Mouse (Mus musculus): ENCODE measurements around the gene Erich6. TPM values are rescaled to one million over a fixed set of nuclear protein-coding genes. Genes with fewer than 3 reads are reported as not detected.
A peak's percentile ranks its signal among the peaks of the same experiment; 100 is the strongest.

Gene Erich6
- total RNA-seq (2021): under 1 TPM; 0.12 to 0.21 TPM
- polyA plus RNA-seq (2012; rRNA removed): not detected in 2 replicates
- long read RNA-seq: 0 reads

DNA sequence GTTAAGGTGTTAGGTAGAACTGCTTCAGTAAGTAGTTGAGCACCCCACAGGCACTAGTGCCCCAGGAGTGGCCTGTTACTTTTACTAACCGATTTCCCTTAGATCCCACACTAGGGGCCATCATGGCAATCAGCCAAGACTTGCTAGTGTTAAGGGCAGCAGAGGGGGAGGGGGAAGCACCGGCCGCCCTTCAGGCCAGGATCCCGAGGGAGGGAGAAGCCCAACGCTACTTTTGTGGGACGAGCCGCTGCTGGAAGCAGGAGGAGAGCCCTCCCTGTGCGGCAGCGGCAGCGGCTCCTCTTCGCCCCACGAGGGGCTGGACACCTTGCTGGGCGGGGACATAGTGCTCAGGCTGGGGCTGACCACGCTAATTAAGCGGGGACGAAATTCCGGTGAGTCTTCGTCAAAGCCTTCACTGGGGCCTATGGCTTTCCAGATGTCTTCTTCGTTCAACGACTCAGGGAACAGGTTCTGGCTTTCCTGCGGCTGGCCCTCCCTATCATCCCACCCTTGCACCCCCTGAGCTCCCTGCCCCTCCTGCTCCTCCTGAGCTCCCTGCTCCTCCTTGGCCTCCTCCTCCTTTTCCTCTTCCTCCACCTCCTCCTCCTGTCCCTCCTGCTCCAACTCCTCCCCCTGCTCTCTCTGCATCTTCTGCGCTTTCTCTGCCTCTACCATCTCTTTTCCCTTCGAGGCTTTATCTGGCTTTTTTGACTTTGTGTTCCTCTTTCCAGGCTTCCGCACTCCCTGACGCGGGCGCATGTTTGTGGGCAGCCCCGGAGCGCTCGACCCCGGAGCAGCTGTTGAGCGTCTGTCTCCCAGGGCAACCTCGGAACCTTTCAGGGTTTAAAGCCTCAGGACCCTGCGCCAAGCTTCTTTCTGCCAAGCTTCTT is at the start of gene Erich6:
Erich6 (minus strand) TSS at position 802 of the 890 bp plus-strand sequence.
- peak; percentile 70 for DNase-seq

DNA sequence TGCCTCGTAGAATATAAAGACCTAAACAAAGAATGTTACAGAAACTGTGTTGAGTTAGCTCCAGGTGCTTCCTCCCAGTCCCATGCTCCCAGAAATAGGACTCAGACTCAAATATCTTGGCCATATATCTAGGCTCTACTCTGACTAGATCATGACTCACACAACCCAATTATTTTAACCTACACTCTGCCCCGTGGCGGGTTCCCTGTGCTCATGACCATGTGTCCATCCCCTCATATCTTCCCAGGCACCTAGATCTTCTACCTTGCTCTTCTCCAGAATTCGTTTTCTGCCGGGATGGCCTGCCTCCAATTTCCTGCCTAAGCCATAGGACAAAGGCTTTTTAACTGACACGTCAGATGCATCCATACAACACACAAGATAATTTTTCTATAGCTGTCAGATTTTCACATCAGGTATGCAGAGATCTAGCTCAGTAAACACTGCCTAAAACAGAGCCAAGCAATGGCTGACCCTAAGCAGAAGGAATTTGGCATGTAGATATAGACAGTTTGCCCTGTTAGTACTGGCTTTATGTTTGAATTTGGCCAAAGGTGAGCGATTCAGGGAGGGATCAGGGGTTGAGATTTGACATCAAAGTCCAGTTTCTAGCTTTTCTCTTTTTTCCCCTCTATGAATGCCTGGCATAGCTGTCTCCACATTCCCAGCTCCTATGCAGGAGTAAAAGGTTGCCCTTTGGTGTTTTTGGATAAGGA is 49.4 kb upstream of the Erich6 start:
- no peak for DNase-seq

DNA sequence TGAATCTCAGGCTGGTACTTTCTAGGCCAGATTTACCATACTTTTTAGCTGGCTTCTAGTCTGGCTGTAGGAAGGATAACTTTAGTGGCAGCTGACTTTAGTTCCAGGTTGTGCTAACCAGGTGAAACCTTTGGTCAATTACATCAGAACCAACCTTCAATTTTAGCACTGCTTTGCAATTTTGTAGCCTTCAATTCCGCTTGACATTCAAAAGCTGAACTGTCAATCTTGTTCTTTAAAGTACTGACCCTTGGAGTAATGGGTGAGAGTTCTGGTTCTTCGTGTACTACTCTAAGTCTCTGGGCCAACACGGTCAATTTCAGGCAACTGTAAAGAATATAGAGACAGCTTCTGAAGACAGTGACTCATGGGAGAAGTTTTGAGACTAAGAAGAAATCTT is 48.4 kb upstream of the Erich6 start:
- no peak for DNase-seq

DNA sequence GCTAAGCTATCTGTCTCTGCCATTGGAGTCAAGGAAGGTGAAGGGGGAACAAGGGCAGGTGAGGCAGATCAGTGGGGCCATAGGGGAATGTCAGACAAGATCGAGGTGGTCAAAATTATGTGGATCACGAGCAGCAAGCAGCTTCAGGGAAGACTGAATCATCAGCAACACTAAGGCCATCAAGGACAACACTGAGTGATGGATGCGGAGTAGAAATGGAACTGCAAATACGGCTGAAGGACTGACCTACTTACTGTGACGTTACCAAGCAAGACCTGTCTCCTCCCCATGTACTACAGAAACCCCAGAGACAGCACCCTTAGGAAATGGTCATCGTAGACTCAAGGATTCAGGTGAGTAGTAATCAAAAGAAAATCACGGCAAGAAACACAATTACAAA is 46.3 kb upstream of the Erich6 start:
- DNase-seq: peak; percentile 80

DNA sequence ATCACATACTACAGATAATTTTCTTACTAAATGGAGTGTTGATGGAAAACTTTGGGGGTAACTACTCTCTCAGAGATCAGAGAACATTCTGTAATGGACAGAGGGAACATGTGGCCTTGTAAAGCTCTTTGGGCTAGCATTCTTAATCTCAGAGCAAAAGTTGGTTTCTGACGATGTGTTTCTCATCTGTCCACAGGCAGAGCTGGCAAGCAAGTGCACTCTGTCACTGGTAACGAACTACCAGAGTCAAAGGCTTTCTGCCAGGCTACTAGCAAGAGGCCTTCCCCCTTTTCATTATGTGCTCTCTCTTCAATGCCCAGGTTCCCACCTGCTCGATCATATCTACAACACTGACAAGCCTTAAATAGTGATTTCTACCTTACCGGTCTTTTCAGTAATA is 45.3 kb upstream of the Erich6 start:
- peak; percentile 40 for DNase-seq

DNA sequence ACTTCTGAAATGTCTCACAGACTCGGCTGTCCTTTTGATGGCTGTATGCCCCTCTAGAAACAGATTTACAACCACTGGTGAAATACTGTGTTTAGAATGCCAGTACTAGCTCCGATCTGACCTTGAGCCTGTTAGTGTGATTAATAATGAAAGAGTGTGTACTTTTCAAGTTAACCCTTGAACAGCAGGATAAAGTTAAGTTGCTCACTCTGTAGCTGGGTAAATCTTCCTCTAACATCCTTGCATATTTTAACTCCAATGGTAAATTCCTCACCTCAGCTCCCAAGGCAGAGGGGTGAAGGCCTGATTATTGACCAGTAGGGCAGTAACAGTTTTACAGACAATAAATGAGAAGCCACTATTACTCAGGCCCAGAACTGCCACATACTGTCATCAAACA is 44.8 kb upstream of the Erich6 start:
- DNase-seq: peak; percentile 52

DNA sequence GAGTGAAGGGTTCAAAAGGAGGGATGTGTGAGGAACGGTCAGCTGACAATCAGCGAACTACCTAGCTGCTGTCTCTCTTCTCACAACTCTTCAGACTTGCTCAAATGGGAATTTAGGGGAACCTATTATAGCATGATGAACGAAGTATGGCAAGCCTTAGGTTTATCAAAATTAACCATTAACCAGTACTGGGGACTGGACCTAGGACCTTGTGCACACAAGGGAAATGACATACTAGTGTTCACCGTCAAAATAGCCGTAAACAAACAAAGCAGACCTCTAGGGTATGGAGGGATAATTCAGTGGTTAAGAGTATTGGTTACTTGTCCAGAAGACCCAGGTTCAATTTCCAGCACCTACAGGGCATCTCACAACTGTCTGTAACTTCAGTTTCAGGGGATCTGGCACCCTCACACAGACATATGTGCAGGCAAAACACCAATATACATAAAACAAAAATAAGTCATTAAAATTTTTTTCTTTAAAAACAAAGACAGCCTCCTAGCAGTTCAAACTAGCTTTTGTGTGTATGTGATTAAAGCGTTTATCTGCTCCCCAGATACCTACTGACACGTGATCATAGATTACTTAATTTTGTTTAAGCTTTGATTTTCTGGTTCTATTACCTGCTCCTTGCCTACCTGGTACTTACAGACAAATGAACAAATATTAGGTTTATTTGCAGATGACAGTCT is 44.1 kb upstream of the Erich6 start:
- no peak for DNase-seq

DNA sequence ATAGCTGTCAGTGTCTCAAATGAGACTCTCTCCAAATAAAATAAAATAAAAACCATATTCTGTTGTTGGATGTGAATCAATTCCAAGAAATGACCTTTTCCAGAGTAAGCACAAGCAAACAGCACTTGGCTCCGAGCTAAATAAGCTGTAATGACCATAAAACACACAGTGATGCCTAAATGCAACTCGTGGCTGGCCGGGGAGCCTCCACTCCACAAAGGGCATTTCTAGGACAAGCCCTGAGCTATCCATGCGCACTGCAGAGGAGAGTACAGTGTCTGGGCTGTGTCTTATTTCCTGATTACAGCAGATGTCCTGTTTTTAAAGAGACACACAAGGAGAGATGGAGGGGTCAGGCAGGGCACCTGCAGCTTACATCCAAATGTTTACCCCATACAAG is 43.0 kb upstream of the Erich6 start:
- DNase-seq: no peak

DNA sequence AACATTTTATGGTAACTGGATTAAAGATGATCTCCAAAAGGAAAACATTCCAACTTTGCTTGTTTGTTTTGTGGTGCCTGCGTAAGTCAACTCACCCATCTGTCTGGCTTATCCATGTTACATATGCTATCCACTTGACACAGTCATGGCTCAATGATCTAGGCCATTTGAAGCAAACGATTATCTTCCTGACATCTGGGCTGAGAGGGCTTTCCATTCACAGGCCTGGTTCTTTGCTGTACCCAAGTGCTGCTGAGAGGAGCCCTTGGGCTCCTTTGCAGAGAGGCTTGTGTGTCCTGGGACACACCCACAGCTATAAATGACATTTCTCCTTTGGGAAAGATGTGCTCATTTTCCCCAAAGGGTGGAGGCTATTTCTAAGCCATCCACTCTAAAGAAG is 41.9 kb upstream of the Erich6 start:
- DNase-seq: no peak

DNA sequence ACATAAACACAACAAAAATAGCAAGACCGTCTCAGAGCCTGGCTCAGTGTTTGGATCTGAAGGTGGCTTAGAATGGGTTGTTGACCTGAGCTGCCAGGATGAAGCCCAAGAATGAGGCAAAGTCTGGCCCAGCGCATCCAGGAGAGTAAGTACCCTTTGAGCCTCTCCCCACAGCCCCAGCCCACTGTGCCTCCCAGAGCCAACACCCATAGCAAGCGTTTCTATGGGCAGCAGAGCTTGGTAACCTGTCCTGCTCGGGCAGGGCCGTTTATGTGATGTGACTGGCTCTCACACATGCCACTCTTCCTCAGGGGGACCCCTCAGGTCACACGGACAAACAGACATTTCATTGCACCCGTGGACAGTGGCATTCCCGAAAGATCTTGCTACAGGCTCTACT is 41.4 kb upstream of the Erich6 start:
- no peak for DNase-seq

DNA sequence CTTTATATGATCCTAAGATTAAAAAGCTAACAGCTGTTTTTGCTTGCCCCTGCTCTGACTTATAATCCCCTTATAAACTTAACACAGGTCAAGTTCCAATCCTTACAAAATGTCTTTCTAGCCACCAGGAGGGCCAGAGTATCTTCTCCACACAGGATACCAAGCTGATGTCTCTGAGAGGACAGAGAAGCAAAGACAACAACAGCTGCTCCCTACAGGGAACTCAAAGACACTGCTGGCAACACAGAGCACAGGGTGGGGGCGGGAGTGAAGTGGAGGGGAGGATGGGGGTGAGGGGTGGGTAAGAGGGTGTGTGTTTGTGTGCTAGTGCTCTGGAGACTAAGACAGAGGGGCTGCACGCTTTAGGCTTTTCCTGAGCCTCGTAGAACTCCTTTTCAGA is 40.6 kb upstream of the Erich6 start:
- no peak for DNase-seq

DNA sequence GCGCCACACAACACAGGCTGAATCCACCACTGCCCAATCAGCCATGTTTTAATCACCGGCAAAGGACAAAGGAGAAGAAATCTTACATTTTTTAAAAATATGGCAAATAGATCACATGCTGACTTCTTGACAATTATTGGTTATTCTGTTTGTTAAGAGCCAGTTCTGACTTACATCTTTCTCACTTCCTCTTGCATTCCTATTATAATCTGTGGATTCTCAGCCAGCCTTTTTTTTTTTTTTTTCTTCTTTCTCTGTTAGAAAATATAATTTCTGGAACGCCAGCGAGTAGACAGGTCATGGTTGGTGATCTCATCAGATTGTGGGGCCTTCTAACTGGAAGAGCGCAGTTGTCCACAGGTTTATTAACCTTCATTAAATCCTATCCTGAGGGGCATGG is 36.3 kb upstream of the Erich6 start:
- no peak for DNase-seq

DNA sequence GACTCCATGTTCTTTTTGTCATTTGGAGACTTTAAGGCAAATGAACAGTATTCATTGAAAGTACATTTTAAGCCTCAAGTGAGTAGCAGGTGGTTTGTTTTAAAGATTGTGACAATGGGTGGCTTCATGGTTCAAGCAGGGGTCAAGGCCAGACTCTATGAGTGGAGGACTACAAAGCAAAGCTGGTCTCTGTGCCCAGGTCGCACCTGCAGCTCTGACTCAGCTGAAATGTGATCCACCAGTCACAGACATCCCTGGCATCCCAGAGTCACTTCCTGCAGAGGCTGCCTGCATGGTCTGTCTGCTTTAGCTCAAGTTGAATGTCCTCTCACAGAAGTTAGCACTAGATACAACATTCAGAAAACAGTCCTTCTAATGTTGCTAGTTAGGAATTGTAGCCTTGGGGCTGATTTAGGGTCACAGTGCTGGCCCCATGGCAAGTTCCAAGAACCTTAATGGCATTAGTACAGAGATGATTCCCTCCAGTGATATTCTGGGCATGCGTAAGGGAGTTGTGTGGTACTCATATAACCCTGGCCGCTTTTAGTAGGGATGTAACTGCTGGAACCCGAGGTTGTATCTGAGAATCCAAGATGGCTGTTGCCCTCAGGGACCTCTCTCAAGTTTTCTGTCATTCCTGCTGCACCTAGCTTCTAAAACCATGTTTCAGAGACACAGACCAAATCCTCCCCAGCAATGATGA is 35.6 kb upstream of the Erich6 start:
- DNase-seq: no peak

DNA sequence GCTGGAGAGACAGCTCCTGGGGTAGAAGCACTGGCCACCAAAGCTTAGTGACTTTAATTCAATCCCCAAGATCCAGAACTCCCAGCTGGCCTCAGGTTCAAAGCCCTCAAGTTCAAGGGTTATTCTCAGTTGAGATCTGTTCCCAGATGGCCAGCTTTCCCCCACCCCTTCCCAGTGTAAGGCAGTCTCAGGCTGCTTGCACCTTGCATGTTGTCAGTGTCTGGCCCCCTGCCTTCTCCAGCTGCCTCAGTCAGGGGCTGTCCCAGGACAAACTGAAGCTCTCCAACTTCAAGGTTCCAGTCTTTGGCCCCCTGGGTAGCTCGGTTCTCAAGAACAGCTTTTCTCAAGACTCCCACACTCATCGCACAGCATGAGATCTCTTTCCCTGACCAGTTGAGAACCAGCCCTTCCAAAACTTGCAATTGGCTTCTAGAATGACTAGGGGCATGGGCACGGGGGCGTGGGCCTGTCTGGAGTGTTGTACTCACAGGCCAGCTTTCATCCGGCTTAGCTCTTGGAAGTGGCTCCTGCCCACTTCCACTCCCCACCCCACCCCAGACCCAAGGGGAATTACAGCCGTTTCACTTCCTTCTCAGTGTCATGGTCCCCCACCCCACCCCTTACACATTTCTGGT is 34.7 kb upstream of the Erich6 start:
- no peak for DNase-seq

DNA sequence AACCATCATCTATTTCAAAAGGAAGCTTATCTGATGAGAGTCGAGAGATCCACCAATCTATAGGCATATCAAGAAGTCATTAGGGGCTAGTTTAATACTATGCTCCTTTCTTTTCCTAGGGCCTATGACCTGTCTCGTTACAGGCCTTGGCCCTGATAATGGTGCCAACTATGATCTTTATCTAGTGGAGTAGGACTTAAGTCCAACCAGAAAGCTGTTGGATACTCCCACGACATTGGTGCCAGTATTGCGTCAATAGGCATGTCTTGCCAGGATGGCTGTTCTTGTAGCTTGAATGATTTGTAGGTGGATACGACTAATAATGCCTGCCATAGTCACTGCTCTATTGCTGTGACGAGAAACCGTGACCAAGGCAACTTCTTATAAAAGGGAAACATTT is 27.0 kb upstream of the Erich6 start:
- peak; percentile 48 for DNase-seq

DNA sequence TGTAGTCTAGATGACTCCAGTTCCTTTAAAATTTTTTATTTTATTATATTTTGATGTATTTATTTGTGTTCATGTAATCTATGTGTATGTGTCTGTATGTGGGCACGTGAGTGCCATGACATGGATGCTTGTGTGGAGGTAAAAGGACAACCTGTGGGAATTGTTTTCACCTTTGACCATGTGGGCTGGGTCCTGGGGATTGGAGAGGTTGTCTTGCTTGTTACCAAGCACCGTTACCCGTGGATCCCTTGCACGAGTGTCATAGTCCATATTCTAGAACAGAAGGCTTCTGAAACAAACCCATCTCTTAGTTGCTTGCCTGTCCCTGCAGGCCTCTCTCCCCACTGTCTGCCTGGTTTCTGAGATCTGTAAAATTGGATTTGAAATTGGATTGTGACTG is 23.6 kb upstream of the Erich6 start:
- no peak for DNase-seq

DNA sequence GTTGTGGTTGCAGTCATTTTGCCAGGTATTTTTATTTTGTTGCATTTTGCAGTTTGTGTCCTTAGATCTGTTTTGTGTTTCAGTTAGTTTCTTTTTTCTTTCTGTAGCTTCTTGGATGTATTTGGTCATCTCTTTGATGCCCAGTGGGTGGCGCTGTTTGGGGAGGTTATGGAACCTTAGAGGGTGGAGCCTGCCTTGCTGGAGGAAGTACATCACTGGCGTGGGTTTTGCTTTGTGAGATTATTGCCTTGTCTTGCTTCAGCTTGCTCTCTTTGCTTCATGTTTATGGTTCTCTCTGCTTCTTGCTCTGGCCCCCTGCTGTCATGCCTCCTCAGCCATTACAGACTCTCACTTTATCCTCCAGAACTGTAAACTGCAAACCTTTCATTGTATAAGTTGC is 20.3 kb upstream of the Erich6 start:
- peak; percentile 50 for DNase-seq

DNA sequence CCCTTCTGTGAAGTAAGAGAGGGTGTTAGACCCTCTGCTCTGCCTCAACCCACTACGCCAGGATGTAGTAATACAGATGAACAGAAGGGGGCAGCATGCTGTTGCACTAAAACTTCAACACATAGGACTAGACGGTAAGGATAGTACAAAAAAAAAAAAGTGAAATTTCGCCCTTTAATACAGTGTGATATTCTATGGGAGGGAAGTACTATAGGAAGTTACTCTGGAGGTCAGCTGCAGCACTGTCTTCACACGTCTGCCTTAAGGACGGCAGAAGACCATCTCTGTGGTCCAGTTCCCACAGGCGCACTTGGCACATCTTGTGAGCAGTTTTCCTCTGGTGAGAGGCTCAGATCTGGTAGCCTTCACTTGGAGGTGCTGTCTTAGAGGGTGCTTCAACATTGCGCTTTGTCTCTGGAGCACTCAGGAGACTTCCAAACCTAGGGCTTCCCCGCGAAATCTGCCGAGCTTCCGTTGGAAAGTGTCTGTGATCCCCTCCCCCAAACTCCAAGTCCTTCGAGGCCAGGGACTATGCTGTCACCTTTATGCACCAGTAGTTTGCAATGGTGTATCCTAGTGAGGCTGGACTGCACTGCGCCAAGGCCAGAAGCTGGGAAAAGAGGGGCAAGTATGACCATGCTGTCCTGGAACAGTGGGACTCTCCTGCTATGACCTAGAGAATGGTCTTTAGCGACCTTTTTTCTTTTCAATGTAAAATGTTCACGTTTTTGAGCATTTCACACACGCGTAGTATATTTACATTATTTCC is 18.5 kb upstream of the Erich6 start:
- DNase-seq: peak; percentile 61

DNA sequence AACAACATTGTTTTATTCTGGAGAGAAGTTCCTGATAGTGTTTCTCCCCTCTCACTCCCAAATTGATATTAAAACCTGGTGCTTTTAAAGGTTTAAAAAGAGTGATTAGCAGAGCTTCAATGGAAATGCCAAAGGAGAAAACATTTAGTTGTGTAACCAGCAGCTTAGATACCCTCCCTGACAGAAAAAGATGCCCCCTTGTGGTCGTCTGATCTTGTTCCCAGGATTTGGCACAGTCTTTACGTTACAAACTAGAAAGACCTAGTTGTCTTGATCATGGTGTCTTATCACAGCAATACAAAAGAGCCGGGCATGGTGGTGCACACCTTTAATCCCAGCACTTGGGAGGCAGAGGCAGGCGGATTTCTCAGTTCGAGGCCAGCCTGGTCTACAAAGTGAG is 16.9 kb upstream of the Erich6 start:
- peak; percentile 53 for DNase-seq

DNA sequence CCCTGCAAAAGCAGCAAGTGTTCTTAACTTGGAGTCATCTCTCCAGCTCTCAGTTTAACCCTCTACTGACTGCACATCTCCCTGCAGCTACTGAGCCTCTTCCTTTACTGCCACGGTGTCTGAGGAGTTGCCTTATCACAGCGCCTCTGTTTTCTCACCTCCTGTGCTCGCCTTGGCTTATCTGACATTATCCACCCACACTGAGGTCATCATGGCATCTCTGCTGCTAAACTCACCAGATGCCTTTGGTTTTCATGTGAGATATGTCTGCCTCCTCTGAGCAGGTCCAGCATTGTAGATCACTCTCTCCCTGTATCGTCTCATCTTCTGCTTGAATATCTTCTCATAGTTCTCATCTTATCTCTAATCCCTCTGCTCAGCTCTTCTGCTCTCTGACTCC is 13.3 kb upstream of the Erich6 start:
- no peak for DNase-seq

DNA sequence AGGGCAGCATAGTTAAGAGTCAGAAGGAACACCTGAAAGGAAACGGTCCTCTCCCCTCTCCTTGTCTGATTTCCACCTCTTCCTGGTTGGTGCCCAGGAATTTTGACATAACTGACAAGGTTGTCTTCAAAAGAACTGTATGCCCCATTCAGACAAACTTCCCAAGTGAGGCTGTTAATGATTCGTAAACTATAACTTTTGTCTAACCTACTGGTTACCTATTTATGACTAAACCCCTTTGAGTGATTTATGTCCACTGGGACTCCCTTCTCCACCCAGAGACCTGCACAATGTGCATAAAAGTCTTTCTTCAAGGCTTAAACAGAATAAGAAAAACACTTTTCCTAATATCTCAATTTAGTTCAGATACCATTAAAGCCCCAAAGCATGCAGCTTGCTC is 10.2 kb upstream of the Erich6 start:
- DNase-seq: no peak

All from adrenal gland, adult 2 months (tissue).